Mouse (Mus musculus) stomach, embryonic 14.5 days (tissue): ENCODE results near the gene Plk5. TPM values are rescaled to one million over a fixed set of nuclear protein-coding genes. Genes with fewer than 3 reads are reported as not detected.

ENCODE experiments used
- ATAC-seq: fragments of 200-750 bp; cut with Nextera tagmentation; 2 replicates; pipeline ENCODE4 v1.8.0; 2017; ENCODE audit warnings: low read depth, moderate TSS enrichment; ENCODE audit not compliant: insufficient number of reproducible peaks, insufficient read depth, low FRiP score
- H3K27ac ChIP-seq: fragments of 300-500 bp; sonication (generic); 2 replicates; pipeline ENCODE4 v1.5.1; 2014; ENCODE audit warnings: mild to moderate bottlenecking, low read length, moderate library complexity, mixed read lengths
- H3K27me3 ChIP-seq: fragments of 300-500 bp; sonication (generic); 2 replicates; pipeline ENCODE4 v1.6.1; 2014; ENCODE audit warnings: low read length, control low read depth, mixed read lengths; ENCODE audit not compliant: control insufficient read depth, insufficient read depth
- H3K36me3 ChIP-seq: fragments of 300-500 bp; sonication (generic); 2 replicates; pipeline ENCODE4 v1.6.1; 2014; ENCODE audit warnings: mild to moderate bottlenecking, control low read depth, low read length, moderate library complexity, mixed read lengths; ENCODE audit not compliant: control insufficient read depth, insufficient read depth
- H3K4me1 ChIP-seq: fragments of 300-500 bp; sonication (generic); 2 replicates; pipeline ENCODE4 v1.6.1; 2014; ENCODE audit warnings: low read length, control low read depth, mixed read lengths; ENCODE audit not compliant: control insufficient read depth, insufficient read depth
- H3K4me2 ChIP-seq: fragments of 300-500 bp; sonication (generic); replicated peaks from 2 replicates; pipeline ENCODE4 v1.6.1; 2014; ENCODE audit warnings: low read depth, low read length, control low read depth
- H3K4me3 ChIP-seq: fragments of 300-500 bp; sonication (generic); 2 replicates; pipeline ENCODE4 v1.5.1; 2014; ENCODE audit warnings: low read depth, low read length, control low read depth
- H3K9ac ChIP-seq: fragments of 300-500 bp; sonication (generic); replicated peaks from 2 replicates; pipeline ENCODE4 v1.6.1; 2014; ENCODE audit warnings: low read depth, mild to moderate bottlenecking, control low read depth, low read length, moderate library complexity, mixed read lengths
- H3K9me3 ChIP-seq: fragments of 300-500 bp; sonication (generic); 2 replicates; pipeline ENCODE4 v1.6.1; 2016; ENCODE audit warnings: low read depth, low read length, control low read depth; ENCODE audit not compliant: control insufficient read depth
- WGBS: fragments of 180-500 bp; shearing (Covaris S2); extraction: QIAGEN DNeasy Blood & Tissue Kit; methylation state at CpG from one replicate; pipeline ENCODE4 v1.1.7; 2014; 5-methylcytosine and 5-hydroxymethylcytosine counted together
- polyA plus RNA-seq: library from polyadenylated mRNA; unstranded; fragments of >200 nt; fragmentation: Nextera tagmentation; extraction: Ambion mirVana; gene quantifications from 2 replicates; pipeline ENCODE4 v1.2.1, GENCODE M21; 2014

Plk5 gene
- polyA plus RNA-seq, 1 experiment from 2014 or later: 0.30 TPM

DNA sequence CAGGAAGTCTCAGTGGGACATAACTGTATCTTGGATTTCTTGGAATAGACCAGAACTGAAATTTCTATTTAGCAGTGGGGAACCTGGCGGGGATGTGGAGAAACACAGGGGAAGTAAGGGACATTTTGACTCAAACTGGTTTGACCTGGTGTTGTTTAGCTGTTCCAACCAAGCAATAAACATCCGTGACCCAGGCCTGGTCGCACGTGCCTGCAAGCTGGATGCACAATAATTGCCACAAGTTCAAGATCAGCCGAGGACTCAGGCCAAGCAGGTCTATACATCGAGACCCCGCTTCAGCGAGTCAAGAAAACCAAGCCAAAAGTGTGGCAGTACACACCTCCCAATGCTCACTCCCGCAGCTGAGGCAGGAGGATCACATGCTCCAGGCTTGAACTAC lies 15.7 kb downstream of the Plk5 start:
- H3K27ac ChIP-seq: no peak overlapping the region
- ATAC-seq: no peak
- H3K9ac ChIP-seq: no peak overlapping the region
- H3K36me3 ChIP-seq: no peaks in the 10 kb centered on the region
- H3K4me2 ChIP-seq: 0 out of 2 replicates have a peak overlapping the region, but pooled peaks have one; percentile 13
- no peaks in the 10 kb centered on the region for H3K27me3 ChIP-seq
- H3K4me1 ChIP-seq: no peaks in the 10 kb centered on the region
- H3K9me3 ChIP-seq: no peaks in the 10 kb centered on the region
- 0 out of 2 replicates have a peak overlapping the region, but pooled peaks have one; percentile 7 for H3K4me3 ChIP-seq
- WGBS: 53% methylated on average over 9 of the region's 9 CpGs

DNA sequence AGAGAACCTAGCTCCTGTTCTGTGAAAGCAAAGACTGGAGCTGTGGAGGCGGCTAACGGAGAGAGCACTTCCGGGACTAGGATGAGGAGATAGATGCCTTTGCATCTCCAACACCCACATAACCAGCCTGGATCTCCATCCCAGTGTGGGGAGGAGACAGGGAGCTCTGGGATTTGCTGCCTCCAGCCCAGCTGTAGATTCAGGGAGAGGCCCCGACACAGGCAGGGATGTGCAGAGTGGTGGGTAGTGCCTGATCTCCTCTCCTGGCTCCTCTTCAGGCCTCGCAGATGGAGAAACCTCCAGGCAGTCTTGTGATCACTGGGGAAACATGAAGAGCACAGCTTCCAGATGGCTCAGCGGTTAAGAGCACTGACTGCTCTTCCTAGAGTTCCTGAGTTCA lies 16.4 kb downstream of the Plk5 start:
- WGBS: 83% methylated on average over 6 of the region's 6 CpGs
- ATAC-seq: no peak
- H3K36me3 ChIP-seq: no peaks in the 10 kb centered on the region

DNA sequence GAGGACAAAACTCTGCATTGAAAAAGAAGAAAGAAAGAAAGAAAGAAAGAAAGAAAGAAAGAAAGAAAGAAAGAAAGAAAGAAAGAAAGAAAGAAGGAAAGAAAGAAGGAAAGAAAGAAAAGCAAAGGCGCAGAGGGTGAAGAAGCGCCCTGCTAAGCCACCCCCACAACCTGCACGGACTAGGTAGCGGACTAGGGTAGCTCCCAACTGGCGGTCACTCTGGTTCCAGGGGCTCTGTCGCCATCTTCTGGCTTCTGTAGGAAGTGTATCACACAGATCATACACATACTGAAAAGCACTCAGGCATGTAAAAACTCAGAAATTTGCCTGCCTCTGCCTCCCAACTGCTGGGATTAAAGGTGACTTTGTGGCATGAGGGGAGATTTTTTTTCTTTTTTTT lies 17.8 kb downstream of the Plk5 start:
- Histone ChIP-seq H3K4me3 (no peak overlapping the region), H3K27me3 (no peaks in the 10 kb centered on the region), H3K36me3 (no peaks in the 10 kb centered on the region), H3K9ac (no peak overlapping the region), H3K27ac (no peak overlapping the region), H3K4me2 (no peak overlapping the region), H3K9me3 (no peaks in the 10 kb centered on the region), H3K4me1 (no peaks in the 10 kb centered on the region)
- ATAC-seq: no peak; the same call in 1 of the 2 replicates
- 17% methylated on average over 6 of the region's 6 CpGs for WGBS

More for the DNA sequence above, 16.4 kb downstream of the Plk5 start:
- Histone ChIP-seq H3K4me1 (no peaks in the 10 kb centered on the region), H3K9me3 (no peaks in the 10 kb centered on the region), H3K27me3 (no peaks in the 10 kb centered on the region), H3K27ac (no peak overlapping the region), H3K4me2 (no peak overlapping the region), H3K9ac (no peak overlapping the region), H3K4me3 (no peak overlapping the region)

DNA sequence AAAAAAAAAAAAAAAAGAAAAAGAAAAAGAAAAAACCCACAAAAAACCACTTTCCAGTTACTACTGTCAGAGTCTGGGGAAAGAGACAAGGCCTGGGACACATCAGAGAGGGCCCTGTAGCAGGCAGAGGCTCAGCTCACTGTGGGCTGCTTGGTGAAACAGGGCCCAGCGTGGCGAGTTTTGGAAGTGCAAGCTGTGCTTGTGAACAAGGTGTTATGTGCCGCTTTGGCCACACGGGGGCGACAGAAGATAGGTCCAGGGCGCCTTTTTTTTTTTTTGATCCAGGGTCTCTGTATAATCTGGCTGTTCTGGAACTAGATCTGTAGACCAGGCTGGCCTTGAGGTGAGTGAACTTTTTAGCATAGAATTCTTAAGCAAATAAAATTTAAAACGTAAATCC lies 19.9 kb downstream of the Plk5 start:
- WGBS: 2% methylated on average over 7 of the region's 7 CpGs
- Histone ChIP-seq H3K27me3 (no peaks in the 10 kb centered on the region), H3K27ac (no peak overlapping the region), H3K4me3 (no peak overlapping the region), H3K9me3 (no peaks in the 10 kb centered on the region), H3K4me1 (no peaks in the 10 kb centered on the region), H3K4me2 (no peak overlapping the region), H3K36me3 (peaks cover 13% of the 10 kb centered on the region), H3K9ac (no peak overlapping the region)
- no peak for ATAC-seq

DNA sequence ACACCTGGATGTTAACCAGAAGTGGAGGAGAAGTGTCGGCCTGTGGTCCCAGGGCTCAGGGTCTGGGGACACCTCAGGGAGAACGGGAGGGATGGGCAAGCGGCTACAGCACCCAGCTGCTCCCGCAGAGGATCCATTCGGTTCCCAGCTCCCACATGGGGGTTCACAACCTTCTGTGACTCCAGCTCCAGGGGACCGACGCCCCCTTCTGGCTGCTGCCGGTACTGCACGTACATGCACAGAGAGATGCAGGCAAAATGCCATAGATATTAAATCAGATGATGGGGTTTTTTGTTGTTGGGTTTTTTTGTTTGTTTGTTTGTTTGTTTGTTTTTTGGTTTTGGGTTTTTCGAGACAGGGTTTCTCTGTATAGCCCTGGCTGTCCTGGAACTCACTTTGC lies 21.5 kb downstream of the Plk5 start:
- Histone ChIP-seq H3K4me2 (no peak overlapping the region), H3K27me3 (no peaks in the 10 kb centered on the region), H3K27ac (no peak overlapping the region), H3K9me3 (no peaks in the 10 kb centered on the region), H3K4me1 (no peaks in the 10 kb centered on the region), H3K36me3 (peaks cover 27% of the 10 kb centered on the region), H3K4me3 (no peak overlapping the region), H3K9ac (no peak overlapping the region)
- WGBS: 50% methylated on average over 10 of the region's 10 CpGs
- ATAC-seq: no peak

DNA sequence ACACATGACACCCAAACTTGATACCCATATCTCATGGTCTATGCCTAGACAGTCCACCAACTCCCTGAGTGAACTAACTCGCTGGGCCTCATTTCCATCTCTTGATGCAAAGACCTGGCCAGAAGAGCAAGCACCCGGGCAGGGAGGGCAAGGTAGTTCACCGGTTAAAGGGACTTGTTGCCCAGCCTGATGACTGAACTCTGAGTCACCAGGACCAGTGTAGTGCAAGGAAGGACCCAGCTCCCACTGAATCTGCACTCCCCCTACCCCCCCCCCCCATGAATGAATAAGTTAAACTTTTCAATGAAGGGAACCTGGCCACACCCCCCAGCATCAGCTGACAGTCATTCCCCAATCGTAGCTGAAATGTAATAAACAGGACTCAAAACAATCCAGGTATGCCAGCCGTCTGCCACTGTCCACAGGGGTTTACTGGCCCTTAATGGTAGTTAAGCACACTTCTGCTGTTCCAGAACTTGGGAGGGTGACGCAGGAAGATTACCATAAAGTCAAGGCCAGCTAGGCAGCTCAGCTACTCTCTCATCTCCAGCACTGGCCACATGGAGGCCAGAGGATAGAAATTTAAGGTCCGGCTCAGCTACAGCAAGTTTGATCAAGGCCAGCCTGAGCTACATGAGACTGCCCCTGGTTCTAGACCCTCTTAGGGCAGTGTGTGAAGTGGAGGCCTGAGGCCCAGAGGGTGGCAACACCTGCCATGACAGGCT lies 26.5 kb downstream of the Plk5 start:
- Histone ChIP-seq H3K4me3 (no peak overlapping the region), H3K9me3 (no peaks in the 10 kb centered on the region), H3K9ac (no peak overlapping the region), H3K36me3 (peaks cover 42% of the 10 kb centered on the region), H3K27ac (no peak overlapping the region), H3K4me1 (peaks cover 14% of the 10 kb centered on the region), H3K4me2 (no peak overlapping the region), H3K27me3 (no peaks in the 10 kb centered on the region)
- WGBS: 86% methylated on average over 7 of the region's 7 CpGs
- no peak for ATAC-seq

DNA sequence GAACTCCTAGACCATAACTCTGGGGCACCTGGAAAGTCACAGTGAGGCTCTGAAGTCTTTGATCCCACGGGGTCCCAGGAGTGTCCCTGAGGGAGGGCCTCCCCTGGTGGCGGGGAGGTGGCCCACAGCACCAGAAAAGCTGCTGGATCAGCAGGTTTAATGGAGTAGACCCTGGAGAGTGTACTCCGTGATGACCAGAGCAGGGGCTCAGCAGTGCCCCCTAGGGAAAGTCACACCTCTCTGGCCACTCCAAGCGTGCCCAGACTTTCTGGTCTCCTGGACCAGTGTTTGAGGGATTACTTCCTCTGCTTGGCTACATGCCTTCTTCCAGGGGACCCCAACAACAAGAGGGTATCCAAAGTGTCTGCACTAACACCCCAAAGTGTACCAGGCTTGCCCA lies 27.2 kb downstream of the Plk5 start:
- Histone ChIP-seq H3K36me3 (peaks cover 42% of the 10 kb centered on the region), H3K4me1 (peaks cover 17% of the 10 kb centered on the region), H3K4me3 (no peak overlapping the region), H3K27ac (no peak overlapping the region), H3K9me3 (no peaks in the 10 kb centered on the region), H3K27me3 (no peaks in the 10 kb centered on the region), H3K4me2 (no peak overlapping the region), H3K9ac (no peak overlapping the region)
- no peak for ATAC-seq
- WGBS: 47% methylated on average over 4 of the region's 4 CpGs

DNA sequence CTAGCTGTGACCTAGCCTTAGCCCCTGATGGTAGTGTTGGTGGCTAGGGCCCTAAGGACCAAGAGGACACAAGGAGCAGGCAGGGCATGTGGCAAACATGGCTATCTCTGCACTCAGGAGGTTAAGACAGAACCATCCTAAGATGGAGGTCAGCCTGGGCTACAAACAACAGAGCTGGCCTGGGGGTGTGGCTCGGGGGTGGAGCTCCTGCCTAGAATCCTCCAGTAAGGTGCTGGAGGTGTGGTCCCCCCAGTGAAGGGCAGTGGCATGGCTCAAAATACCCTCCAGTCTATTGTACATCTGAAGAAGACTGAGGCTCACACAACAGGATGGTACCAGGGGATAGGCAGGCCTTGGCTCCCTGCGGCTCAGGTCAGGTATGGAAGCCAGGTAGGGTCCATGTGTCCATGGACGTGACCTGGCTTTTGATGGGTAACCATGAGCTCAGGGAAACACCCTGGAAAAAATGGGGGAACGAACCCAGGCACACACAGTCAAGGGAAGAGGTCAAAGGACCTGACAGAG lies 27.9 kb downstream of the Plk5 start:
- Histone ChIP-seq H3K36me3 (peaks cover 42% of the 10 kb centered on the region), H3K27ac (no peak overlapping the region), H3K9ac (no peak overlapping the region), H3K4me1 (peaks cover 17% of the 10 kb centered on the region), H3K9me3 (no peaks in the 10 kb centered on the region), H3K4me3 (no peak overlapping the region), H3K27me3 (no peaks in the 10 kb centered on the region), H3K4me2 (peak overlapping the region; percentile 88)
- WGBS: 86% methylated on average over 4 of the region's 4 CpGs
- no peak for ATAC-seq
